Mouse (Mus musculus) midbrain, embryonic 14.5 days (tissue): Measurements from ENCODE around the gene Hemk1. TPM values are rescaled to one million over a fixed set of nuclear protein-coding genes. Genes with fewer than 3 reads are reported as not detected.

Source experiments
- ATAC-seq: fragments of 200-750 bp; cut with Nextera tagmentation; 2 replicates; pipeline ENCODE4 v1.8.0; 2017; ENCODE audit warnings: moderate number of reproducible peaks, moderate library complexity; ENCODE audit not compliant: low FRiP score, low TSS enrichment
- DNase-seq: peaks from one replicate; pipeline ENCODE4 v3.0.0-alpha.2; 2015
- H3K27ac ChIP-seq: fragments of 300-500 bp; sonication (generic); replicated peaks from 2 replicates; pipeline ENCODE4 v1.5.1; 2014; ENCODE audit warnings: mild to moderate bottlenecking, low read depth, low read length, moderate library complexity
- H3K27me3 ChIP-seq: fragments of 300-500 bp; sonication (generic); 2 replicates; pipeline ENCODE4 v1.6.1; 2014; ENCODE audit warnings: low read length, control low read depth, mixed read lengths; ENCODE audit not compliant: control insufficient read depth, insufficient read depth
- H3K36me3 ChIP-seq: fragments of 300-500 bp; sonication (generic); 2 replicates; pipeline ENCODE4 v1.6.1; 2014; ENCODE audit warnings: low read length, control low read depth; ENCODE audit not compliant: control insufficient read depth, insufficient read depth
- H3K4me1 ChIP-seq: fragments of 300-500 bp; sonication (generic); 2 replicates; pipeline ENCODE4 v1.6.1; 2014; ENCODE audit warnings: mild to moderate bottlenecking, antibody characterized with exemption, low read length, control low read depth; ENCODE audit not compliant: control insufficient read depth, insufficient read depth
- H3K4me2 ChIP-seq: fragments of 300-500 bp; sonication (generic); 2 replicates; pipeline ENCODE4 v1.6.1; 2014; ENCODE audit warnings: mild to moderate bottlenecking, low read length, moderate library complexity
- H3K4me3 ChIP-seq: fragments of 300-500 bp; sonication (generic); replicated peaks from 2 replicates; pipeline ENCODE4 v1.5.1; 2014; ENCODE audit warnings: low read depth, low read length
- H3K9ac ChIP-seq: fragments of 300-500 bp; sonication (generic); replicated peaks from 2 replicates; pipeline ENCODE4 v1.6.1; 2014; ENCODE audit warnings: mild to moderate bottlenecking, low read length, moderate library complexity
- H3K9me3 ChIP-seq: fragments of 300-500 bp; sonication (generic); 2 replicates; pipeline ENCODE4 v1.6.1; 2016; ENCODE audit warnings: low read length, control low read depth, mixed read lengths; ENCODE audit not compliant: control insufficient read depth
- WGBS: fragments of 180-500 bp; shearing (Covaris S2); extraction: QIAGEN DNeasy Blood & Tissue Kit; methylation state at CpG from one replicate; pipeline ENCODE4 v1.1.7; 2014; 5-methylcytosine and 5-hydroxymethylcytosine counted together
- polyA plus RNA-seq: library from polyadenylated mRNA; unstranded; fragments of >200 nt; fragmentation: Nextera tagmentation; extraction: Ambion mirVana; gene quantifications from 2 replicates; pipeline ENCODE4 v1.2.1, GENCODE M21; 2014

Gene Hemk1
- polyA plus RNA-seq, 1 experiment from 2014 or later: 21.7 TPM

- ATAC-seq: no peak
- Histone ChIP-seq H3K9ac (no peak overlapping the region), H3K4me2 (no peak overlapping the region), H3K36me3 (no peaks in the 10 kb centered on the region), H3K9me3 (no peaks in the 10 kb centered on the region), H3K27me3 (peaks cover 3% of the 10 kb centered on the region; the same call in 1 of the 2 replicates), H3K27ac (no peak overlapping the region), H3K4me3 (no peak overlapping the region), H3K4me1 (peaks cover 15% of the 10 kb centered on the region; the same call in 1 of the 2 replicates)
- WGBS: 66% methylated on average over 4 of the region's 4 CpGs
- no peak for DNase-seq
These were observed 34.3 kb upstream of the Hemk1 start for GRCm38 (mm10) chr9:107372441-107372840.

GRCm38 (mm10) chr9:107370106-107370463 is 31.9 kb upstream of the Hemk1 start:
- DNase-seq: no peak
- WGBS: 8% methylated on average over 4 of the region's 4 CpGs
- H3K27me3 ChIP-seq: no peaks in the 10 kb centered on the region
- peaks cover 13% of the 10 kb centered on the region; the same call in 1 of the 2 replicates for H3K4me1 ChIP-seq
- ATAC-seq: peak; percentile 46; the same call in 1 of the 2 replicates
- no peak overlapping the region for H3K4me2 ChIP-seq
- no peaks in the 10 kb centered on the region for H3K9me3 ChIP-seq
- no peak overlapping the region for H3K9ac ChIP-seq
- peak overlapping the region; percentile 66 for H3K27ac ChIP-seq
- H3K36me3 ChIP-seq: no peaks in the 10 kb centered on the region
- H3K4me3 ChIP-seq: no peak overlapping the region

GRCm38 (mm10) chr9:107369270-107370105 is 31.3 kb upstream of the Hemk1 start:
- H3K4me1 ChIP-seq: peaks cover 13% of the 10 kb centered on the region; the same call in 1 of the 2 replicates
- no peak overlapping the region for H3K4me2 ChIP-seq
- H3K27ac ChIP-seq: peak overlapping the region; percentile 66
- 25% methylated on average over 10 of the region's 10 CpGs for WGBS
- H3K36me3 ChIP-seq: no peaks in the 10 kb centered on the region
- H3K4me3 ChIP-seq: no peak overlapping the region
- ATAC-seq: peak; percentile 41; the same call in 1 of the 2 replicates
- peak; percentile 71 for DNase-seq
- no peak overlapping the region for H3K9ac ChIP-seq
- no peaks in the 10 kb centered on the region for H3K9me3 ChIP-seq
- H3K27me3 ChIP-seq: no peaks in the 10 kb centered on the region

GRCm38 (mm10) chr9:107368302-107368701 is 30.2 kb upstream of the Hemk1 start:
- Histone ChIP-seq H3K9ac (no peak overlapping the region), H3K27me3 (no peaks in the 10 kb centered on the region), H3K4me2 (no peak overlapping the region), H3K9me3 (no peaks in the 10 kb centered on the region), H3K27ac (no peak overlapping the region), H3K4me1 (peaks cover 13% of the 10 kb centered on the region; the same call in 1 of the 2 replicates), H3K36me3 (no peaks in the 10 kb centered on the region), H3K4me3 (no peak overlapping the region)
- no peak for ATAC-seq
- WGBS: 93% methylated on average over 1 of the region's 1 CpGs
- DNase-seq: no peak

- Histone ChIP-seq H3K9ac (no peak overlapping the region), H3K4me1 (peaks cover 13% of the 10 kb centered on the region; the same call in 1 of the 2 replicates), H3K4me3 (no peak overlapping the region), H3K9me3 (no peaks in the 10 kb centered on the region), H3K27ac (no peak overlapping the region), H3K36me3 (no peaks in the 10 kb centered on the region), H3K27me3 (no peaks in the 10 kb centered on the region), H3K4me2 (no peak overlapping the region)
- 3% methylated on average over 3 of the region's 3 CpGs for WGBS
- no peak; the same call in 1 of the 2 replicates for ATAC-seq
- DNase-seq: peak; percentile 87
These were observed 28.5 kb upstream of the Hemk1 start for GRCm38 (mm10) chr9:107366644-107367043.

- ATAC-seq: no peak
- WGBS: 11% methylated on average over 3 of the region's 3 CpGs
- Histone ChIP-seq H3K4me2 (no peak overlapping the region), H3K4me1 (no peaks in the 10 kb centered on the region), H3K27ac (no peak overlapping the region), H3K4me3 (no peak overlapping the region), H3K27me3 (no peaks in the 10 kb centered on the region), H3K36me3 (no peaks in the 10 kb centered on the region), H3K9ac (no peak overlapping the region), H3K9me3 (no peaks in the 10 kb centered on the region)
- DNase-seq: peak; percentile 64
These were observed 22.8 kb upstream of the Hemk1 start for GRCm38 (mm10) chr9:107360989-107361388.

- Histone ChIP-seq H3K9ac (no peak overlapping the region), H3K27ac (no peak overlapping the region), H3K4me3 (no peak overlapping the region), H3K27me3 (no peaks in the 10 kb centered on the region), H3K36me3 (no peaks in the 10 kb centered on the region), H3K4me1 (no peaks in the 10 kb centered on the region), H3K4me2 (no peak overlapping the region), H3K9me3 (no peaks in the 10 kb centered on the region)
- ATAC-seq (no peak), DNase-seq (peak; percentile 89)
- 18% methylated on average over 5 of the region's 5 CpGs for WGBS
These were observed 19.5 kb upstream of the Hemk1 start for GRCm38 (mm10) chr9:107357651-107358050.

GRCm38 (mm10) chr9:107355870-107356765 is 18.0 kb upstream of the Hemk1 start:
- Histone ChIP-seq H3K4me2 (no peak overlapping the region), H3K27me3 (no peaks in the 10 kb centered on the region), H3K9me3 (no peaks in the 10 kb centered on the region), H3K27ac (no peak overlapping the region), H3K4me1 (no peaks in the 10 kb centered on the region), H3K4me3 (no peak overlapping the region), H3K36me3 (no peaks in the 10 kb centered on the region), H3K9ac (no peak overlapping the region)
- ATAC-seq: no peak
- DNase-seq: peak; percentile 87
- WGBS: 53% methylated on average over 7 of the region's 7 CpGs
